Comparison of ENCODE assay signal across 21 mouse cellular contexts in the genomic region with DNA sequence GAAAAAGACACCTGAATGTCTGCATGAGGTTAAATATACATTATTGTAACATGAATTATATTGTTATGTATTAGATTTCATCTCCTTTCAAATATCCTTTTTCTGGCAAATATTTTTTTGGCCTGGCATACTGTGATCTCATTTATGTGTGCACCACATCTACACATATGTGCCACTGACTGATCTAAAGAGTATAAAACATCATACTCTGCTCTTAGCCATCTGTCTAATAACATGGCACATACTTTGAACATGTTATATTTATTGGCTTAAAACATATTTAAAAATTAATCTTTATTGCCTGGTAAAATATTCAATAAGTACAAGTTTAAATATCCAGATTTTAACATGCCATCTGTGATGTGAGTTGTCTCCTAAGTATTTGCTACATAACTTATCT.
DNase-seq lines count a peak whose midpoint lies in the region; ATAC-seq and TF ChIP-seq lines count a peak whose summit lies in the region.
"Had no signal": no experiment of that assay in that cellular context is flagged by ENCODE, and none has a peak within 500 bp of the region (broad histone marks: within the 10 kb centered on the region; RNA-seq: fewer than 3 reads in every experiment).

No protein-coding gene starts in this region.

- H3K4me3 ChIP-seq in forebrain, embryonic 13.5 days: no peak overlapping the region
- no peak overlapping the region for H3K4me3 ChIP-seq in forebrain, embryonic 10.5 days
- H3K4me3 ChIP-seq in forebrain, embryonic 15.5 days: no peak overlapping the region
- H3K4me3 ChIP-seq in forebrain, embryonic 11.5 days (ENCODE audit: low read depth, low read length): no peak overlapping the region
- H3K4me3 ChIP-seq: embryonic facial prominence, embryonic 10.5 days; embryonic facial prominence, embryonic 12.5 days had no signal

- TF ChIP-seq CTCF in brain, embryonic 14.5 days (IDR thresholded peaks at IDR 0.05; ENCODE audit: borderline replicate concordance, extremely low read depth, insufficient read depth, insufficient read length): no peak

- no peak overlapping the region for H3K4me2 ChIP-seq in forebrain, embryonic 13.5 days
- no peak overlapping the region for H3K4me2 ChIP-seq in forebrain, embryonic 15.5 days (replicated peaks)
- no peak overlapping the region for H3K4me2 ChIP-seq in forebrain, embryonic 11.5 days (ENCODE audit: low read depth, low read length, severe bottlenecking)
- H3K4me2 ChIP-seq: embryonic facial prominence, embryonic 12.5 days had no signal

- H3K4me1 ChIP-seq in forebrain, embryonic 13.5 days: no peaks in the 10 kb centered on the region
- H3K4me1 ChIP-seq in forebrain, embryonic 10.5 days: no peaks in the 10 kb centered on the region
- H3K4me1 ChIP-seq in forebrain, embryonic 15.5 days: no peaks in the 10 kb centered on the region
- no peaks in the 10 kb centered on the region for H3K4me1 ChIP-seq in forebrain, embryonic 11.5 days (replicated peaks; ENCODE audit: control insufficient read depth, insufficient read depth, low read length)
- H3K4me1 ChIP-seq: embryonic facial prominence, embryonic 10.5 days; embryonic facial prominence, embryonic 12.5 days had no signal

- H3K9me3 ChIP-seq in forebrain, embryonic 13.5 days (replicated peaks): no peaks in the 10 kb centered on the region
- no peaks in the 10 kb centered on the region for H3K9me3 ChIP-seq in forebrain, embryonic 10.5 days
- H3K9me3 ChIP-seq in forebrain, embryonic 15.5 days: no peaks in the 10 kb centered on the region
- H3K9me3 ChIP-seq in forebrain, embryonic 11.5 days (ENCODE audit: control insufficient read depth, low read length): no peaks in the 10 kb centered on the region
- H3K9me3 ChIP-seq: embryonic facial prominence, embryonic 10.5 days; embryonic facial prominence, embryonic 12.5 days; G1E had no signal

- no peak for TF ChIP-seq POLR2A in brain, embryonic 14.5 days (IDR thresholded peaks at IDR 0.05; ENCODE audit: borderline replicate concordance, extremely low read depth, insufficient read depth, insufficient read length, poor library complexity, severe bottlenecking)

- ATAC-seq in forebrain, embryonic 13.5 days: peak; percentile 53; the same call in 1 of the 2 replicates
- ATAC-seq in forebrain, embryonic 15.5 days (replicated peaks): peak; percentile 70; the same call in 1 of the 2 replicates
- no peak for ATAC-seq in forebrain, embryonic 11.5 days (replicated peaks; ENCODE audit: low FRiP score)
- ATAC-seq: activated CD4-positive, CD25-positive, alpha-beta regulatory T cell, adult 4 months; CD4-positive, CD25-positive, alpha-beta regulatory T cell, adult 4 months; Patski had no signal

- no peak overlapping the region for H3K9ac ChIP-seq in forebrain, embryonic 13.5 days
- H3K9ac ChIP-seq in forebrain, embryonic 15.5 days (replicated peaks): no peak overlapping the region
- no peak overlapping the region for H3K9ac ChIP-seq in forebrain, embryonic 11.5 days (ENCODE audit: low read length)
- H3K9ac ChIP-seq: embryonic facial prominence, embryonic 12.5 days had no signal

- no peak for DNase-seq in forebrain, embryonic 10.5 days (ENCODE audit: extremely low spot score, low spot score)
- no peak for DNase-seq in forebrain, embryonic 11.5 days (ENCODE audit: low spot score)
- DNase-seq in brain, embryonic 14.5 days (ENCODE audit: low read depth): peak; percentile 8
- DNase-seq: adrenal gland, adult 2 months; adrenal gland, postnatal 10 days; adrenal gland, postnatal 25 days; B cell, adult 2 months; cerebellum, adult 11-12 months; cerebellum, adult 2 months; cerebellum, adult 9-10 months; cerebellum, postnatal 10 days; cerebellum, postnatal 25 days had no signal

- H3K36me3 ChIP-seq in forebrain, embryonic 13.5 days (ENCODE audit: poor library complexity, severe bottlenecking): no peaks in the 10 kb centered on the region
- no peaks in the 10 kb centered on the region for H3K36me3 ChIP-seq in forebrain, embryonic 10.5 days (replicated peaks)
- no peaks in the 10 kb centered on the region for H3K36me3 ChIP-seq in forebrain, embryonic 15.5 days
- no peaks in the 10 kb centered on the region for H3K36me3 ChIP-seq in forebrain, embryonic 11.5 days (ENCODE audit: control insufficient read depth, insufficient read depth, low read length)
- H3K36me3 ChIP-seq: embryonic facial prominence, embryonic 10.5 days; embryonic facial prominence, embryonic 12.5 days; G1E had no signal

- H3K27me3 ChIP-seq in forebrain, embryonic 13.5 days: no peaks in the 10 kb centered on the region
- H3K27me3 ChIP-seq in forebrain, embryonic 10.5 days (ENCODE audit: poor library complexity, severe bottlenecking): no peaks in the 10 kb centered on the region
- H3K27me3 ChIP-seq in forebrain, embryonic 15.5 days: no peaks in the 10 kb centered on the region
- H3K27me3 ChIP-seq in forebrain, embryonic 11.5 days (ENCODE audit: control insufficient read depth, insufficient read depth, low read length): no peaks in the 10 kb centered on the region
- H3K27me3 ChIP-seq: CH12.LX; embryonic facial prominence, embryonic 12.5 days; Patski had no signal

- H3K27ac ChIP-seq in forebrain, embryonic 13.5 days: no peak overlapping the region
- no peak overlapping the region for H3K27ac ChIP-seq in forebrain, embryonic 10.5 days
- H3K27ac ChIP-seq in forebrain, embryonic 15.5 days (replicated peaks): no peak overlapping the region
- no peak overlapping the region for H3K27ac ChIP-seq in forebrain, embryonic 11.5 days (ENCODE audit: low read depth, low read length)
- H3K27ac ChIP-seq: embryonic facial prominence, embryonic 10.5 days; embryonic facial prominence, embryonic 12.5 days had no signal
